Mouse (Mus musculus) heart, adult 2 months (tissue): Measurements from ENCODE around the gene Ralgapa1. TPM values are rescaled to one million over a fixed set of nuclear protein-coding genes. Genes with fewer than 3 reads are reported as not detected.
"Not testable (repeated sequence)": the region's sequence is repeated elsewhere in the genome, so short reads cannot be mapped to it uniquely, and the experiment has no call there.

Source experiments
- DNase-seq, 2 experiments: peaks; one replicate each; pipeline ENCODE4 v3.0.0; 2021
- H3K27ac ChIP-seq: fragments of 200-600 bp; 2 replicates; pipeline ENCODE4 v1.8.1; 2022
- H3K27me3 ChIP-seq: fragments of 200-500 bp; 2 replicates; pipeline ENCODE4 v1.6.1; 2012; ENCODE audit warnings: mild to moderate bottlenecking, low read length, inconsistent platforms, mixed read lengths; ENCODE audit not compliant: control insufficient read depth, insufficient read depth
- H3K36me3 ChIP-seq: fragments of 200-500 bp; 2 replicates; pipeline ENCODE4 v1.6.1; 2012; ENCODE audit warnings: low read length, inconsistent platforms; ENCODE audit not compliant: control insufficient read depth, insufficient read depth
- H3K4me1 ChIP-seq: fragments of 200-500 bp; 2 replicates; pipeline ENCODE4 v1.6.1; 2011; ENCODE audit warnings: low read length; ENCODE audit not compliant: control insufficient read depth, insufficient read depth
- H3K4me3 ChIP-seq: fragments of 200-600 bp; 2 replicates; pipeline ENCODE4 v1.8.1; 2022
- H3K79me2 ChIP-seq: fragments of 200-500 bp; replicated peaks from 2 replicates; pipeline ENCODE4 v1.6.1; 2012; ENCODE audit warnings: mild to moderate bottlenecking, inconsistent platforms, low read length, moderate library complexity, mixed read lengths; ENCODE audit not compliant: control insufficient read depth, insufficient read depth
- H3K9ac ChIP-seq: fragments of 200-500 bp; 2 replicates; pipeline ENCODE4 v1.6.1; 2012; ENCODE audit warnings: low read depth, mild to moderate bottlenecking, control low read depth, inconsistent platforms, low read length, mixed read lengths
- CTCF ChIP-seq: fragments of 200-600 bp; IDR thresholded peaks from 2 replicates; pipeline ENCODE4 v1.8.1; 2022; ENCODE audit warnings: antibody characterized with exemption, mild to moderate bottlenecking, moderate library complexity
- EP300 ChIP-seq: fragments of 200-500 bp; IDR thresholded peaks from 2 replicates; pipeline ENCODE4 v1.6.1; 2011; ENCODE audit warnings: low read depth, low read length, control low read depth; ENCODE audit not compliant: insufficient read depth
- POLR2A ChIP-seq: fragments of 200-500 bp; IDR thresholded peaks from 2 replicates; pipeline ENCODE4 v1.6.1; 2011; ENCODE audit warnings: mild to moderate bottlenecking, low read depth, low read length, control low read depth; ENCODE audit not compliant: insufficient read depth
- WGBS: fragments of 180-500 bp; shearing (Covaris S2); methylation state at CpG from one replicate; pipeline ENCODE4 v1.1.7; 2018; 5-methylcytosine and 5-hydroxymethylcytosine counted together
- intact Hi-C: fragments of 180-260 bp; cut with DNase I; formaldehyde crosslinking; loops from one replicate; pipeline ENCODE4 v1.15.1; 2025
- microRNA-seq, 2 experiments: library from miRNA; unstranded; fragments of <30 nt; microRNA quantifications; one replicate each; pipeline ENCODE4 v1.2.0; 2021
- polyA plus RNA-seq: library from polyadenylated mRNA; depleted of rRNA; stranded (reverse); fragments of >200 nt; gene quantifications from 2 replicates; pipeline ENCODE4 v1.2.3, GENCODE M21; 2012; rRNA removed
- total RNA-seq, 2 experiments: library from RNA; stranded (reverse); gene quantifications; 2 replicates each; pipeline ENCODE4 v1.2.3; 2021

The Ralgapa1 gene
- total and polyA plus RNA-seq, 3 experiments, result 38.8 to 57.0 (median 55.9) TPM

GRCm38 (mm10) chr12:55559184-55559855 lies 261.6 kb downstream of the Ralgapa1 start:
- WGBS, result 81% methylated on average over 12 of the region's 12 CpGs
- no peak for DNase-seq
- no peak overlapping the region for H3K27ac ChIP-seq
- no peaks in the 10 kb centered on the region for H3K27me3 ChIP-seq
- no peak for TF ChIP-seq EP300
- TF ChIP-seq CTCF, result no peak
- TF ChIP-seq POLR2A, result no peak
- H3K79me2 ChIP-seq, result no peaks in the 10 kb centered on the region
- H3K36me3 ChIP-seq, result no peaks in the 10 kb centered on the region
- no peak overlapping the region for H3K9ac ChIP-seq
- H3K4me1 ChIP-seq, result no peaks in the 10 kb centered on the region
- intact Hi-C loops, result no loop called here
- no peak overlapping the region for H3K4me3 ChIP-seq

GRCm38 (mm10) chr12:55557866-55558265 lies 263.1 kb downstream of the Ralgapa1 start:
- TF ChIP-seq POLR2A (no peak), EP300 (no peak), CTCF (no peak)
- intact Hi-C loops, result no loop called here
- H3K9ac ChIP-seq, result no peak overlapping the region
- WGBS, result 79% methylated on average over 6 of the region's 6 CpGs
- no peaks in the 10 kb centered on the region for H3K27me3 ChIP-seq
- H3K36me3 ChIP-seq, result no peaks in the 10 kb centered on the region
- H3K27ac ChIP-seq, result no peak overlapping the region
- no peak for DNase-seq
- H3K79me2 ChIP-seq, result no peaks in the 10 kb centered on the region
- H3K4me3 ChIP-seq, result no peak overlapping the region
- no peaks in the 10 kb centered on the region for H3K4me1 ChIP-seq

- H3K79me2 ChIP-seq, H3K27me3 ChIP-seq, H3K4me1 ChIP-seq, H3K4me3 ChIP-seq, H3K9ac ChIP-seq, H3K27ac ChIP-seq, DNase-seq, H3K36me3 ChIP-seq, intact Hi-C loops: not testable (repeated sequence)
- 72% methylated on average over 6 of the region's 6 CpGs for WGBS
Observed at GRCm38 (mm10) chr12:55554901-55555300, 266.1 kb downstream of the Ralgapa1 start.

Small RNAs within 50 kb of the gene (microRNA-seq; reads per million reads assigned to microRNA genes)
- gene Gm23394, result 1.7 to 1.9 reads per million in 2 experiments

Other genes starting within 250 kb of the Ralgapa1 start
- not detected for gene Insm2, start 221.7 kb downstream of the Ralgapa1 start, total RNA-seq
- not detected in 2 replicates for gene Insm2, start 221.7 kb downstream of the Ralgapa1 start, polyA plus RNA-seq
- gene Brms1l, start 15.2 kb upstream of the Ralgapa1 start, total RNA-seq, result 10 to 100 TPM; 19.1 to 21.0 TPM
- gene Brms1l, start 15.2 kb upstream of the Ralgapa1 start, polyA plus RNA-seq, result 11.8 and 24.8 TPM in 2 replicates